Mouse (Mus musculus) thymus, adult 2 months (tissue): ENCODE data around the gene Creb5.

Experiments used
- CTCF ChIP-seq: fragments of 200-500 bp; IDR thresholded peaks from 2 replicates; pipeline ENCODE4 v1.5.1; 2012; ENCODE audit warnings: mild to moderate bottlenecking, control low read depth, low read length, moderate library complexity, borderline replicate concordance; ENCODE audit not compliant: control insufficient read depth, poor library complexity, insufficient read depth; ENCODE audit errors: extremely low read depth
- POLR2A ChIP-seq: fragments of 200-500 bp; IDR thresholded peaks from 2 replicates; pipeline ENCODE4 v1.6.1; 2012; ENCODE audit warnings: mild to moderate bottlenecking, low read length, control low read depth, moderate library complexity; ENCODE audit not compliant: control insufficient read depth, poor library complexity, insufficient read depth; ENCODE audit errors: extremely low read depth

- no peak for TF ChIP-seq POLR2A
- no peak for TF ChIP-seq CTCF
Observed at GRCm38 (mm10) chr6:53691006-53691405, 403.9 kb downstream of the Creb5 start.
